Mouse (Mus musculus) heart, adult 2 months (tissue): ENCODE results near the gene Syt12. TPM values are rescaled to one million over a fixed set of nuclear protein-coding genes. Genes with fewer than 3 reads are reported as not detected.
"Not testable (repeated sequence)": the region's sequence is repeated elsewhere in the genome, so short reads cannot be mapped to it uniquely, and the experiment has no call there.

ENCODE experiments used
- DNase-seq, 2 experiments: peaks; one replicate each; pipeline ENCODE4 v3.0.0; 2021
- H3K27ac ChIP-seq: fragments of 200-600 bp; 2 replicates; pipeline ENCODE4 v1.8.1; 2022
- H3K27me3 ChIP-seq: fragments of 200-500 bp; 2 replicates; pipeline ENCODE4 v1.6.1; 2012; ENCODE audit warnings: mild to moderate bottlenecking, low read length, inconsistent platforms, mixed read lengths; ENCODE audit not compliant: control insufficient read depth, insufficient read depth
- H3K36me3 ChIP-seq: fragments of 200-500 bp; 2 replicates; pipeline ENCODE4 v1.6.1; 2012; ENCODE audit warnings: low read length, inconsistent platforms; ENCODE audit not compliant: control insufficient read depth, insufficient read depth
- H3K4me1 ChIP-seq: fragments of 200-500 bp; 2 replicates; pipeline ENCODE4 v1.6.1; 2011; ENCODE audit warnings: low read length; ENCODE audit not compliant: control insufficient read depth, insufficient read depth
- H3K4me3 ChIP-seq: fragments of 200-600 bp; 2 replicates; pipeline ENCODE4 v1.8.1; 2022
- H3K79me2 ChIP-seq: fragments of 200-500 bp; replicated peaks from 2 replicates; pipeline ENCODE4 v1.6.1; 2012; ENCODE audit warnings: mild to moderate bottlenecking, inconsistent platforms, low read length, moderate library complexity, mixed read lengths; ENCODE audit not compliant: control insufficient read depth, insufficient read depth
- H3K9ac ChIP-seq: fragments of 200-500 bp; 2 replicates; pipeline ENCODE4 v1.6.1; 2012; ENCODE audit warnings: low read depth, mild to moderate bottlenecking, control low read depth, inconsistent platforms, low read length, mixed read lengths
- CTCF ChIP-seq: fragments of 200-600 bp; IDR thresholded peaks from 2 replicates; pipeline ENCODE4 v1.8.1; 2022; ENCODE audit warnings: antibody characterized with exemption, mild to moderate bottlenecking, moderate library complexity
- EP300 ChIP-seq: fragments of 200-500 bp; IDR thresholded peaks from 2 replicates; pipeline ENCODE4 v1.6.1; 2011; ENCODE audit warnings: low read depth, low read length, control low read depth; ENCODE audit not compliant: insufficient read depth
- POLR2A ChIP-seq: fragments of 200-500 bp; IDR thresholded peaks from 2 replicates; pipeline ENCODE4 v1.6.1; 2011; ENCODE audit warnings: mild to moderate bottlenecking, low read depth, low read length, control low read depth; ENCODE audit not compliant: insufficient read depth
- WGBS: fragments of 180-500 bp; shearing (Covaris S2); methylation state at CpG from one replicate; pipeline ENCODE4 v1.1.7; 2018; 5-methylcytosine and 5-hydroxymethylcytosine counted together
- intact Hi-C: fragments of 180-260 bp; cut with DNase I; formaldehyde crosslinking; loops from one replicate; pipeline ENCODE4 v1.15.1; 2025
- polyA plus RNA-seq: library from polyadenylated mRNA; depleted of rRNA; stranded (reverse); fragments of >200 nt; gene quantifications from 2 replicates; pipeline ENCODE4 v1.2.3, GENCODE M21; 2012
- total RNA-seq, 2 experiments: library from RNA; stranded (reverse); gene quantifications; 2 replicates each; pipeline ENCODE4 v1.2.3; 2021

Gene Syt12
- total and polyA plus RNA-seq, 3 experiments, result 3.2 to 13.2 (median 6.9) TPM

GRCm38 (mm10) chr19:4473549-4473948 is 3.7 kb downstream of the Syt12 start:
- Histone ChIP-seq H3K27me3 (no peaks in the 10 kb centered on the region), H3K9ac (no peak overlapping the region), H3K27ac (no peak overlapping the region), H3K36me3 (no peaks in the 10 kb centered on the region), H3K4me1 (no peaks in the 10 kb centered on the region), H3K4me3 (no peak overlapping the region), H3K79me2 (no peaks in the 10 kb centered on the region)
- intact Hi-C loops, result no loop called here
- DNase-seq, result no peak
- WGBS, result 78% methylated on average over 5 of the region's 5 CpGs
- no peak for TF ChIP-seq EP300
- TF ChIP-seq CTCF, result no peak
- no peak for TF ChIP-seq POLR2A

- 31% methylated on average over 5 of the region's 5 CpGs for WGBS
- no peaks in the 10 kb centered on the region for H3K27me3 ChIP-seq
- no peak overlapping the region for H3K4me3 ChIP-seq
- no peak overlapping the region for H3K27ac ChIP-seq
- H3K4me1 ChIP-seq, result no peaks in the 10 kb centered on the region
- H3K9ac ChIP-seq, result no peak overlapping the region
- H3K36me3 ChIP-seq, result no peaks in the 10 kb centered on the region
- TF ChIP-seq CTCF (peak; percentile 22), POLR2A (no peak), EP300 (no peak)
- no peaks in the 10 kb centered on the region for H3K79me2 ChIP-seq
- intact Hi-C loops, result no loop called here
- DNase-seq, result no peak
These were observed 8.9 kb downstream of the Syt12 start for GRCm38 (mm10) chr19:4468363-4468762.

- intact Hi-C loops, result no loop called here
- Histone ChIP-seq H3K9ac (no peak overlapping the region), H3K4me3 (no peak overlapping the region), H3K36me3 (no peaks in the 10 kb centered on the region), H3K4me1 (no peaks in the 10 kb centered on the region), H3K27ac (no peak overlapping the region), H3K27me3 (no peaks in the 10 kb centered on the region), H3K79me2 (no peaks in the 10 kb centered on the region)
- no peak for DNase-seq
- TF ChIP-seq CTCF (no peak), EP300 (no peak), POLR2A (no peak)
- WGBS, result 73% methylated on average over 4 of the region's 4 CpGs
These were observed 12.6 kb downstream of the Syt12 start for GRCm38 (mm10) chr19:4464666-4465065.

- Histone ChIP-seq H3K79me2 (no peaks in the 10 kb centered on the region), H3K36me3 (no peaks in the 10 kb centered on the region), H3K4me1 (no peaks in the 10 kb centered on the region), H3K4me3 (no peak overlapping the region), H3K27me3 (no peaks in the 10 kb centered on the region), H3K27ac (no peak overlapping the region), H3K9ac (no peak overlapping the region)
- no peak for DNase-seq
- intact Hi-C loops, result no loop called here
- TF ChIP-seq EP300, result no peak
- TF ChIP-seq CTCF, result no peak
- no peak for TF ChIP-seq POLR2A
- WGBS, result 66% methylated on average over 8 of the region's 8 CpGs
These were observed 15.3 kb downstream of the Syt12 start for GRCm38 (mm10) chr19:4461981-4462380.

- no peak overlapping the region for H3K27ac ChIP-seq
- no peak overlapping the region for H3K9ac ChIP-seq
- intact Hi-C loops, result no loop called here
- H3K36me3 ChIP-seq, result no peaks in the 10 kb centered on the region
- H3K4me3 ChIP-seq, result no peak overlapping the region
- peak; percentile 71 for TF ChIP-seq CTCF
- TF ChIP-seq POLR2A, result no peak
- peak; percentile 28 to 65 for DNase-seq
- no peaks in the 10 kb centered on the region; the same call in 1 of the 2 replicates for H3K27me3 ChIP-seq
- H3K4me1 ChIP-seq, result no peaks in the 10 kb centered on the region
- H3K79me2 ChIP-seq, result no peaks in the 10 kb centered on the region
- WGBS, result 17% methylated on average over 11 of the region's 11 CpGs
These were observed 21.0 kb downstream of the Syt12 start for GRCm38 (mm10) chr19:4456227-4456626.

GRCm38 (mm10) chr19:4455071-4455800 is 22.0 kb downstream of the Syt12 start:
- H3K36me3 ChIP-seq, result no peaks in the 10 kb centered on the region
- no peaks in the 10 kb centered on the region for H3K4me1 ChIP-seq
- no peak overlapping the region for H3K4me3 ChIP-seq
- intact Hi-C loops, result no loop called here
- no peak for TF ChIP-seq POLR2A
- no peak for TF ChIP-seq EP300
- TF ChIP-seq CTCF, result no peak
- no peaks in the 10 kb centered on the region; the same call in 1 of the 2 replicates for H3K27me3 ChIP-seq
- no peaks in the 10 kb centered on the region for H3K79me2 ChIP-seq
- no peak for DNase-seq
- H3K27ac ChIP-seq, result no peak overlapping the region
- 72% methylated on average over 15 of the region's 15 CpGs for WGBS
- H3K9ac ChIP-seq, result no peak overlapping the region

GRCm38 (mm10) chr19:4454040-4454439 is 23.2 kb downstream of the Syt12 start:
- H3K4me3 ChIP-seq, H3K79me2 ChIP-seq, H3K4me1 ChIP-seq, H3K36me3 ChIP-seq, H3K27ac ChIP-seq, H3K27me3 ChIP-seq, H3K9ac ChIP-seq, DNase-seq, intact Hi-C loops: not testable (repeated sequence)
- WGBS, result 42% methylated on average over 1 of the region's 1 CpGs
